Mouse (Mus musculus) lung, adult 2 months (tissue): ENCODE results near the gene Dusp15. TPM values are rescaled to one million over a fixed set of nuclear protein-coding genes. Genes with fewer than 3 reads are reported as not detected.
A peak's percentile ranks its signal among the peaks of the same experiment; 100 is the strongest.

Experiments used
- DNase-seq: peaks from one replicate; pipeline ENCODE4 v3.0.0; 2022
- H3K4me1 ChIP-seq: fragments of 200-500 bp; 2 replicates; pipeline ENCODE4 v1.6.1; 2011; ENCODE audit warnings: low read length; ENCODE audit not compliant: control insufficient read depth, insufficient read depth
- H3K4me3 ChIP-seq: fragments of 200-500 bp; replicated peaks from 2 replicates; pipeline ENCODE3; 2011; ENCODE audit warnings: low read depth, mild to moderate bottlenecking, control low read depth, low read length; ENCODE audit errors: extremely low read depth
- CTCF ChIP-seq: fragments of 200-500 bp; IDR thresholded peaks from 2 replicates; pipeline ENCODE4 v1.5.1; 2011; ENCODE audit warnings: mild to moderate bottlenecking, low read length, control low read depth; ENCODE audit not compliant: insufficient read depth
- POLR2A ChIP-seq: fragments of 200-500 bp; IDR thresholded peaks from 2 replicates; pipeline ENCODE4 v1.6.1; 2011; ENCODE audit warnings: low read depth, mild to moderate bottlenecking, control low read depth, low read length, borderline replicate concordance; ENCODE audit errors: extremely low read depth
- WGBS: fragments of 180-500 bp; shearing (Covaris S2); methylation state at CpG from one replicate; pipeline ENCODE4 v1.1.7; 2018; 5-methylcytosine and 5-hydroxymethylcytosine counted together
- polyA plus RNA-seq: library from polyadenylated mRNA; depleted of rRNA; stranded (reverse); fragments of >200 nt; gene quantifications from 2 replicates; pipeline ENCODE4 v1.2.3, GENCODE M21; 2012

Dusp15 gene
- polyA plus RNA-seq, 1 experiment = 0.60 TPM

GRCm38 (mm10) chr2:152950358-152951064 is 987 bp downstream of the Dusp15 start:
- TF ChIP-seq CTCF (no peak), POLR2A (no peak)
- no peaks in the 10 kb centered on the region for H3K4me1 ChIP-seq
- no peak for DNase-seq
- WGBS = 44% methylated on average over 11 of the region's 11 CpGs
- no peak overlapping the region for H3K4me3 ChIP-seq

GRCm38 (mm10) chr2:152948438-152949020 is 3.0 kb downstream of the Dusp15 start:
- H3K4me3 ChIP-seq = no peak overlapping the region
- no peak for DNase-seq
- WGBS = 75% methylated on average over 5 of the region's 5 CpGs
- no peak for TF ChIP-seq CTCF
- TF ChIP-seq POLR2A = no peak
- H3K4me1 ChIP-seq = no peaks in the 10 kb centered on the region

- no peak for DNase-seq
- Histone ChIP-seq H3K4me1 (no peaks in the 10 kb centered on the region), H3K4me3 (no peak overlapping the region)
- 27% methylated on average over 7 of the region's 7 CpGs for WGBS
- TF ChIP-seq CTCF (no peak), POLR2A (no peak)
Measured at GRCm38 (mm10) chr2:152947098-152947497, 4.4 kb downstream of the Dusp15 start.

- no peak for DNase-seq
- TF ChIP-seq POLR2A (no peak), CTCF (no peak)
- WGBS = 42% methylated on average over 9 of the region's 9 CpGs
- Histone ChIP-seq H3K4me3 (no peak overlapping the region), H3K4me1 (no peaks in the 10 kb centered on the region)
Measured at GRCm38 (mm10) chr2:152944013-152944412, 7.5 kb downstream of the Dusp15 start.

GRCm38 (mm10) chr2:152943568-152943967 is 7.9 kb downstream of the Dusp15 start:
- no peak for TF ChIP-seq CTCF
- no peak for TF ChIP-seq POLR2A
- DNase-seq = no peak
- 10% methylated on average over 8 of the region's 8 CpGs for WGBS
- Histone ChIP-seq H3K4me1 (no peaks in the 10 kb centered on the region), H3K4me3 (no peak overlapping the region)

DNA sequence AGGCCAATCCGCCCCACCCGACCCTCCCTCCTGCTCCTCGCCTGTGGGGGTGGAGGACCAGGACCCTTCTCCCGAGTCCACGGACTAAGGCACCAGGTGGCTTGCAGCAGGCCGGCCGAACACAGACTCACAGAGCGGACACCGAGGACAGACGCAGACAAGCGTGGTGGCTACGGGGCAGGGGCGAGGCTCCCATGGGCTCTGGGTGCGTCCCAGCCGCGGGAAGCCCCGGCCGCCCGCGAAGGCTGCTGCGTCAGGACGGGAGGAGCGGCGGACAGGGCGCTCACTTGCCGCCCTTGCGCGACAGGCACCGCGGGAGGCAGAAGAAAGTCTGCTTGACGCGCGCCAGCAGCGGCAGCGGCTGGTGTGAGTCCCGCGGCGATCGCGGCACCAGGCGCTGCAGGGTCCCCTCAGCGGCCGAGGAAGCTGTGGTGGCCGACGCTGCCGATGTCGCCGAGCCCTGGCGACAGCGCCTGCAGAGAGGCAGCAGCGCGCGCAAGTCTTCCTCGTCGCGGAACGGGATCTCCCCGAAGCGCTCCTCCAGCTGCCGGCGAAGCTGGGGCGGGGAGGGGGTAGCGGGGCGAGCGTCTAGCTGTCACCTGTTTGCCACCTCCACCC is 8.5 kb downstream of the Dusp15 start:
- TF ChIP-seq POLR2A (no peak), CTCF (no peak)
- WGBS = under 1% methylated on average over 63 of the region's 65 CpGs
- no peak overlapping the region for H3K4me3 ChIP-seq
- DNase-seq = no peak
- no peaks in the 10 kb centered on the region for H3K4me1 ChIP-seq

- TF ChIP-seq CTCF (no peak), POLR2A (no peak)
Measured at GRCm38 (mm10) chr2:152941776-152942175, 9.7 kb downstream of the Dusp15 start.

GRCm38 (mm10) chr2:152941106-152941505 is 10.4 kb downstream of the Dusp15 start:
- WGBS = 74% methylated on average over 6 of the region's 6 CpGs
- no peaks in the 10 kb centered on the region for H3K4me1 ChIP-seq
- no peak overlapping the region for H3K4me3 ChIP-seq
- TF ChIP-seq CTCF (no peak), POLR2A (no peak)
- no peak for DNase-seq

More at GRCm38 (mm10) chr2:152941776-152942175, 9.7 kb downstream of the Dusp15 start:
- no peak overlapping the region for H3K4me3 ChIP-seq
- no peak for DNase-seq
- WGBS = 24% methylated on average over 7 of the region's 7 CpGs
- H3K4me1 ChIP-seq = no peaks in the 10 kb centered on the region

DNA sequence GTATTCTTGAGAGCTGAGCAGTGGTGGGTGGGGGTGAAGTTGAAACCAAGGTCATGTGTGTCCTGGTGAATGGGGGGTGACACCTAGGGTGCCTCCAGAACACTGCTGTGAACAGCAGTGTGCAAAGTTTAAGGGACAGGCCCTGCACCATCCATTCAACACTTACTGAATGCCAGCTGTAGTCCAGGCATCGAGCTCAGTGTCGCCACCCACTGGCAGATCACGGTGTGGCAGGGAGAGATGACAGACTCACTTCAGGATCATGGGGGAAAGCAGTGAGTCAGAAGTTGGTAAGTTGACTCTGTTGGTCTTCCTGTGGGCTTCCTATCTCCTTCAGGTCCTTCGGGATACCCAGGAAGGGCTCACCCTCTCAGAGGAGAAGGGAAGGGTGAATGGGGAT is 11.7 kb downstream of the Dusp15 start:
- TF ChIP-seq POLR2A = no peak
- TF ChIP-seq CTCF = peak; percentile 74
- peak; percentile 25 for DNase-seq
- H3K4me1 ChIP-seq = no peaks in the 10 kb centered on the region

DNA sequence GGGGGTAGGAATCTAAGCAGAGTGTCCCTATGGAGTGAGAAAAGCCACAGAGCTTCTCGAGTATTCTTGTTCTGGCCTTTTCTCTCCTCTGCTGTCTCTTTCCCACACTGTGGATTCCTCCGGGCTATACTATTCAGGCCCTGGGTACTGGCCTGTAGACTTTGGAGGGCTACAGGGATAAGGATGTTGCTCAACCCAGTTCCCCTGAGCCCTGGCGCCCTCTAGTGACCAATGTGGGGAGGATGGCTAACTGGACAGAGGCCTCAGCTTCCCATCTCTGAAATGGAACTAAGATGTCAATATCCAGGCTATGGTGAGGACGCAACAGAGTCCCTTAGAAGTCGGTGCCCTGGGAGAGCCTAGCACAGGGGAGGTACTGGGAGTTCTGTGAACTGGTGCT is 17.9 kb downstream of the Dusp15 start:
- DNase-seq = peak; percentile 32
- H3K4me3 ChIP-seq = no peak overlapping the region
- H3K4me1 ChIP-seq = no peaks in the 10 kb centered on the region
- no peak for TF ChIP-seq POLR2A
- peak; percentile 69 for TF ChIP-seq CTCF
- 38% methylated on average over 5 of the region's 5 CpGs for WGBS

More for the DNA sequence above, 11.7 kb downstream of the Dusp15 start:
- H3K4me3 ChIP-seq = no peak overlapping the region
- WGBS = 10% methylated on average over 4 of the region's 4 CpGs

DNA sequence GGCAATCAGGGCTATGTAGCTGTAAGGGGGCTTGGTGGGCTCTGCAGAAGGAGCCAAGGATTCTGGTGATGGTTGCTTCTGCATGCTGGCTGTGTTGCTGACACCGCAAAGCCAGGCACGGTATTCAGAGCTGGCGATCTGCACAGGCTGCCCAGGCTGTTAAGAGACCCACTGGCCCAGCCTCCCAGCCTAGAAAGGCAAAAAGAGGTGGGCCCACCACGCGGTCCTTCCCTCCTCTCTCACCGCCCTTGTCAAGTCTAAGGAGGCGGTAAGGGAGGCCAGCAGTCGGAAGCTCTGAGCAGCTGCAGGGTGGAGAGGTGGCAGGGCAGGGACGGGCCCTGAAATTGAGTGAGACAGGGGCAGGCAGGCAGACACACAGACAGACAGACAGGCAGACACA is 18.4 kb downstream of the Dusp15 start, which contains the start of gene Foxs1:
Foxs1 (minus strand) TSS at position 161 of the 400 bp plus-strand sequence.
- TF ChIP-seq POLR2A (peak; percentile 66; the same call in 1 of the 2 replicates), CTCF (no peak)
- whole genome bisulfite sequencing = 17% methylated on average over 9 of the region's 9 CpGs
- no peaks in the 10 kb centered on the region for H3K4me1 ChIP-seq
- no peak for DNase-seq
- peak within 1 kb of the TSS; percentile 21 for H3K4me3 ChIP-seq
